Mouse (Mus musculus) cerebellum, adult 2 months (tissue): Measurements from ENCODE around the gene Atf6.

Source experiments
- CTCF ChIP-seq: fragments of 200-500 bp; IDR thresholded peaks from 2 replicates; pipeline ENCODE4 v1.5.1; 2011; ENCODE audit warnings: low read depth, mild to moderate bottlenecking, control low read depth, low read length, moderate library complexity, borderline replicate concordance; ENCODE audit not compliant: insufficient read depth
- POLR2A ChIP-seq: fragments of 200-500 bp; IDR thresholded peaks from 2 replicates; pipeline ENCODE4 v1.6.1; 2011; ENCODE audit warnings: low read length, control low read depth, borderline replicate concordance; ENCODE audit not compliant: insufficient read depth

GRCm38 (mm10) chr1:170786570-170787341 lies 80.8 kb downstream of the Atf6 start:
- no peak for TF ChIP-seq POLR2A
- TF ChIP-seq CTCF, result no peak
